Mouse (Mus musculus): ENCODE measurements around the gene Kcnj11. TPM values are rescaled to one million over a fixed set of nuclear protein-coding genes. Genes with fewer than 3 reads are reported as not detected.

Gene Kcnj11
- polyA plus RNA-seq, 1 experiment from 2014 or later, result 1.6 TPM

GRCm38 (mm10) chr7:46049981-46050380, 50.6 kb downstream of the Kcnj11 start:
- Histone ChIP-seq H3K9ac (replicated peaks; ENCODE audit: low read length) (no peak overlapping the region), H3K4me2 (ENCODE audit: low read length) (no peak overlapping the region), H3K36me3 (ENCODE audit: control insufficient read depth, insufficient read depth, low read length) (peaks cover 71% of the 10 kb centered on the region), H3K9me3 (ENCODE audit: control insufficient read depth, low read length) (no peaks in the 10 kb centered on the region), H3K27ac (replicated peaks; ENCODE audit: low read depth, low read length) (no peak overlapping the region), H3K4me3 (replicated peaks; ENCODE audit: low read depth, low read length) (no peak overlapping the region), H3K27me3 (ENCODE audit: control insufficient read depth, insufficient read depth, low read length) (no peaks in the 10 kb centered on the region), H3K4me1 (ENCODE audit: control insufficient read depth, insufficient read depth, low read length) (no peaks in the 10 kb centered on the region)
- 53% methylated on average over 7 of the region's 7 CpGs for WGBS
- no peak for DNase-seq
- ATAC-seq (ENCODE audit: low FRiP score, low TSS enrichment), result no peak

GRCm38 (mm10) chr7:46047873-46048562, 52.5 kb downstream of the Kcnj11 start:
- no peaks in the 10 kb centered on the region for H3K4me1 ChIP-seq (ENCODE audit: control insufficient read depth, insufficient read depth, low read length)
- no peak overlapping the region for H3K4me2 ChIP-seq (ENCODE audit: low read length)
- 95% methylated on average over 13 of the region's 13 CpGs for WGBS
- DNase-seq (no peak), ATAC-seq (ENCODE audit: low FRiP score, low TSS enrichment) (no peak)
- H3K9me3 ChIP-seq (ENCODE audit: control insufficient read depth, low read length), result no peaks in the 10 kb centered on the region
- H3K9ac ChIP-seq (replicated peaks; ENCODE audit: low read length), result no peak overlapping the region
- peaks cover 69% of the 10 kb centered on the region for H3K36me3 ChIP-seq (ENCODE audit: control insufficient read depth, insufficient read depth, low read length)
- H3K27ac ChIP-seq (replicated peaks; ENCODE audit: low read depth, low read length), result no peak overlapping the region
- no peak overlapping the region for H3K4me3 ChIP-seq (replicated peaks; ENCODE audit: low read depth, low read length)
- H3K27me3 ChIP-seq (ENCODE audit: control insufficient read depth, insufficient read depth, low read length), result no peaks in the 10 kb centered on the region

GRCm38 (mm10) chr7:46045882-46046281, 54.7 kb downstream of the Kcnj11 start:
- no peak for ATAC-seq (ENCODE audit: low FRiP score, low TSS enrichment)
- Histone ChIP-seq H3K9me3 (ENCODE audit: control insufficient read depth, low read length) (no peaks in the 10 kb centered on the region), H3K27ac (replicated peaks; ENCODE audit: low read depth, low read length) (no peak overlapping the region), H3K4me3 (replicated peaks; ENCODE audit: low read depth, low read length) (no peak overlapping the region), H3K4me2 (ENCODE audit: low read length) (no peak overlapping the region), H3K27me3 (ENCODE audit: control insufficient read depth, insufficient read depth, low read length) (no peaks in the 10 kb centered on the region), H3K4me1 (ENCODE audit: control insufficient read depth, insufficient read depth, low read length) (no peaks in the 10 kb centered on the region), H3K9ac (replicated peaks; ENCODE audit: low read length) (no peak overlapping the region), H3K36me3 (ENCODE audit: control insufficient read depth, insufficient read depth, low read length) (peaks cover 75% of the 10 kb centered on the region)
- DNase-seq, result no peak
- 94% methylated on average over 11 of the region's 11 CpGs for WGBS

- H3K9ac ChIP-seq (replicated peaks; ENCODE audit: low read length), result no peak overlapping the region
- 88% methylated on average over 10 of the region's 10 CpGs for WGBS
- H3K27me3 ChIP-seq (ENCODE audit: control insufficient read depth, insufficient read depth, low read length), result no peaks in the 10 kb centered on the region
- H3K4me2 ChIP-seq (ENCODE audit: low read length), result no peak overlapping the region
- peaks cover 83% of the 10 kb centered on the region for H3K36me3 ChIP-seq (ENCODE audit: control insufficient read depth, insufficient read depth, low read length)
- DNase-seq, result no peak
- no peaks in the 10 kb centered on the region for H3K4me1 ChIP-seq (ENCODE audit: control insufficient read depth, insufficient read depth, low read length)
- no peak overlapping the region for H3K4me3 ChIP-seq (replicated peaks; ENCODE audit: low read depth, low read length)
- no peak overlapping the region for H3K27ac ChIP-seq (replicated peaks; ENCODE audit: low read depth, low read length)
- H3K9me3 ChIP-seq (ENCODE audit: control insufficient read depth, low read length), result no peaks in the 10 kb centered on the region
- ATAC-seq (ENCODE audit: low FRiP score, low TSS enrichment), result no peak
Observed at GRCm38 (mm10) chr7:46044106-46044505, 56.5 kb downstream of the Kcnj11 start.

Other genes with a start within 250 kb of the Kcnj11 start
- gene Kdelr1, start 228.0 kb downstream of the Kcnj11 start, polyA plus RNA-seq (2014; fragmentation: Nextera tagmentation; extraction: Ambion mirVana), result 99.1 and 126 TPM in 2 replicates
- 2.3 and 4.4 TPM in 2 replicates for gene Grin2d, start 222.4 kb downstream of the Kcnj11 start, polyA plus RNA-seq (2014; fragmentation: Nextera tagmentation; extraction: Ambion mirVana)
- not detected in 2 replicates for gene Syngr4, start 204.1 kb downstream of the Kcnj11 start, polyA plus RNA-seq (2014; fragmentation: Nextera tagmentation; extraction: Ambion mirVana)
- gene Tmem143, start 203.8 kb downstream of the Kcnj11 start, polyA plus RNA-seq (2014; fragmentation: Nextera tagmentation; extraction: Ambion mirVana), result 5.1 and 7.5 TPM in 2 replicates
- 5.2 and 32.1 TPM in 2 replicates for gene Emp3, start 179.4 kb downstream of the Kcnj11 start, polyA plus RNA-seq (2014; fragmentation: Nextera tagmentation; extraction: Ambion mirVana)
- 2.6 and 3.1 TPM in 2 replicates for gene Ccdc114, start 176.7 kb downstream of the Kcnj11 start, polyA plus RNA-seq (2014; fragmentation: Nextera tagmentation; extraction: Ambion mirVana)
- 0.12 and 0.24 TPM in 2 replicates for gene Abcc6, start 70.5 kb downstream of the Kcnj11 start, polyA plus RNA-seq (2014; fragmentation: Nextera tagmentation; extraction: Ambion mirVana)
- 28.6 and 32.6 TPM in 2 replicates for gene Nomo1, start 67.1 kb downstream of the Kcnj11 start, polyA plus RNA-seq (2014; fragmentation: Nextera tagmentation; extraction: Ambion mirVana)
- 3.0 and 6.0 TPM in 2 replicates for gene Abcc8, start 79.3 kb upstream of the Kcnj11 start, polyA plus RNA-seq (2014; fragmentation: Nextera tagmentation; extraction: Ambion mirVana)
- 0.83 and 1.7 TPM in 2 replicates for gene Ush1c, start 137.7 kb upstream of the Kcnj11 start, polyA plus RNA-seq (2014; fragmentation: Nextera tagmentation; extraction: Ambion mirVana)
- gene Otog, start 140.2 kb upstream of the Kcnj11 start, polyA plus RNA-seq (2014; fragmentation: Nextera tagmentation; extraction: Ambion mirVana), result 0.03 and 0.07 TPM in 2 replicates